Mouse (Mus musculus) heart, embryonic 11.5 days (tissue): ENCODE measurements around the gene Fbll1. TPM values are rescaled to one million over a fixed set of nuclear protein-coding genes. Genes with fewer than 3 reads are reported as not detected.
"Not testable (repeated sequence)": the region's sequence is repeated elsewhere in the genome, so short reads cannot be mapped to it uniquely, and the experiment has no call there.

Source experiments
- ATAC-seq: fragments of 200-750 bp; cut with Nextera tagmentation; replicated peaks from 2 replicates; pipeline ENCODE4 v1.8.0; 2017; ENCODE audit warnings: moderate library complexity; ENCODE audit not compliant: insufficient number of reproducible peaks, low FRiP score, low TSS enrichment
- H3K27ac ChIP-seq: fragments of 300-500 bp; sonication (generic); 2 replicates; pipeline ENCODE4 v1.5.1; 2014; ENCODE audit warnings: mild to moderate bottlenecking, low read depth, low read length
- H3K27me3 ChIP-seq: fragments of 300-500 bp; sonication (generic); 2 replicates; pipeline ENCODE4 v1.6.1; 2014; ENCODE audit warnings: mild to moderate bottlenecking, low read length, mixed read lengths; ENCODE audit not compliant: control insufficient read depth, insufficient read depth
- H3K36me3 ChIP-seq: fragments of 300-500 bp; sonication (generic); 2 replicates; pipeline ENCODE4 v1.6.1; 2014; ENCODE audit warnings: mild to moderate bottlenecking, low read length, moderate library complexity, mixed read lengths; ENCODE audit not compliant: control insufficient read depth, insufficient read depth
- H3K4me1 ChIP-seq: fragments of 300-500 bp; sonication (generic); 2 replicates; pipeline ENCODE4 v1.6.1; 2014; ENCODE audit warnings: low read length; ENCODE audit not compliant: control insufficient read depth, insufficient read depth
- H3K4me2 ChIP-seq: fragments of 300-500 bp; sonication (generic); 2 replicates; pipeline ENCODE4 v1.6.1; 2014; ENCODE audit warnings: mild to moderate bottlenecking, moderate library complexity
- H3K4me3 ChIP-seq: fragments of 300-500 bp; sonication (generic); 2 replicates; pipeline ENCODE4 v1.5.1; 2014; ENCODE audit warnings: low read depth, low read length
- H3K9ac ChIP-seq: fragments of 300-500 bp; sonication (generic); 2 replicates; pipeline ENCODE4 v1.6.1; 2014; ENCODE audit warnings: mild to moderate bottlenecking, low read depth, low read length, moderate library complexity
- H3K9me3 ChIP-seq: fragments of 300-500 bp; sonication (generic); replicated peaks from 2 replicates; pipeline ENCODE4 v1.6.1; 2016; ENCODE audit warnings: low read length; ENCODE audit not compliant: control insufficient read depth
- WGBS: fragments of 180-500 bp; shearing (Covaris S2); extraction: QIAGEN DNeasy Blood & Tissue Kit; methylation state at CpG from one replicate; pipeline ENCODE4 v1.1.7; 2014; ENCODE audit not compliant: insufficient replicate concordance; 5-methylcytosine and 5-hydroxymethylcytosine counted together
- polyA plus RNA-seq: library from polyadenylated mRNA; unstranded; fragments of >200 nt; fragmentation: Nextera tagmentation; extraction: Ambion mirVana; gene quantifications from 2 replicates; pipeline ENCODE4 v1.2.1, GENCODE M21; 2014

The Fbll1 gene
- not detected in 2 replicates for polyA plus RNA-seq

DNA sequence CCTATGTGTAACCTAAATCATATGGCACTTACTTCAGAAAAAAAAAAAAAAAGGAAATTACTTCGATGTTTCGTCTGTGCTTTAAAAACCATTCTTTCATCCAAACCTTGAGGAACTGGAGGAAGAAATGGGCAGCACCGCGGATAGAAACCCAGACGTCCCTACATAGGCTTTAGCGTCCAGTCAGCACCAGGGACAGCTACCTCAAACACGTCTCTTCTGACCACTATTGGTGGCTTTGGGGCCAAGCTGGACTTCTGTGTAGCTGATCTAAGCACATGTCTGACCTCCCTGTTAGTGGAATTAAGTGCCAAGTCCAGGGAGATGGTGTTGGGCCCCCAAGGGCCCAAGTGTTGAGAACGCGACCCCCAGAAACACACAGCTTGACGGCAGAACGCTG, at the start of gene Fbll1:
TSS of gene Fbll1 (minus strand) at position 11 of the 400 bp plus-strand sequence.
- H3K4me1 ChIP-seq, result peaks cover 8% of the 10 kb centered on the region; the same call in 1 of the 2 replicates
- H3K27ac ChIP-seq, result no peak within 1 kb of the TSS
- H3K4me2 ChIP-seq, result peak within 1 kb of the TSS; percentile 65
- H3K9ac ChIP-seq, result no peak within 1 kb of the TSS
- peak within 1 kb of the TSS; percentile 39 for H3K4me3 ChIP-seq
- H3K9me3 ChIP-seq, result no peaks in the 10 kb centered on the region
- H3K36me3 ChIP-seq, result no peaks in the 10 kb centered on the region
- H3K27me3 ChIP-seq, result peaks cover 50% of the 10 kb centered on the region
- no peak for ATAC-seq
- 14% methylated on average over 11 of the region's 11 CpGs for WGBS

DNA sequence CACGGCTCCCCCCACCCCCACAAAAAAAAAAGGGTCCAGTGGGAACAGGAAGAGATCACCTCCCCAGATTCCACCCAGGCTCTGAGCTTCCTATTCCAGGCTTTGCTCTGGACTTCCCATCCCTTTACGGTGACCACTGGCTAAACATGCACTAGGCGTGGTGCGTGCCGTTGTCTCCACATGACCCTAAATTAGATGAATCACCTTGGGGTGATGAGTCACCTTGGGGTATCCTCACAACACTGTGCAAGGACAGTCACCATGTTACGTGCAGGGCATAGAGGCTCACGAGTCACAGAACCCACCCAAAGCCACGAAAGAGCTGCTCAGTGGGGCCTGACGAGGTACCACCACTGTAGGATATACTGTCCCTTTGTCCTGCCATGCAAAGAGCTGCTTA, 45.6 kb upstream of the Fbll1 start:
- no peaks in the 10 kb centered on the region for H3K36me3 ChIP-seq
- H3K27ac ChIP-seq, result no peak overlapping the region
- H3K9ac ChIP-seq, result no peak overlapping the region
- 87% methylated on average over 9 of the region's 9 CpGs for WGBS
- no peak for ATAC-seq
- no peaks in the 10 kb centered on the region for H3K9me3 ChIP-seq
- no peaks in the 10 kb centered on the region for H3K4me1 ChIP-seq
- no peak overlapping the region for H3K4me2 ChIP-seq
- H3K27me3 ChIP-seq, result no peaks in the 10 kb centered on the region
- H3K4me3 ChIP-seq, result no peak overlapping the region

- not testable (repeated sequence) for H3K4me3 ChIP-seq, H3K4me2 ChIP-seq, H3K27ac ChIP-seq, H3K9me3 ChIP-seq, H3K36me3 ChIP-seq, H3K4me1 ChIP-seq, H3K9ac ChIP-seq, ATAC-seq, H3K27me3 ChIP-seq
- WGBS, result 72% methylated on average over 4 of the region's 4 CpGs
Observed at GRCm38 (mm10) chr11:35842560-35842959, 43.9 kb upstream of the Fbll1 start.

DNA sequence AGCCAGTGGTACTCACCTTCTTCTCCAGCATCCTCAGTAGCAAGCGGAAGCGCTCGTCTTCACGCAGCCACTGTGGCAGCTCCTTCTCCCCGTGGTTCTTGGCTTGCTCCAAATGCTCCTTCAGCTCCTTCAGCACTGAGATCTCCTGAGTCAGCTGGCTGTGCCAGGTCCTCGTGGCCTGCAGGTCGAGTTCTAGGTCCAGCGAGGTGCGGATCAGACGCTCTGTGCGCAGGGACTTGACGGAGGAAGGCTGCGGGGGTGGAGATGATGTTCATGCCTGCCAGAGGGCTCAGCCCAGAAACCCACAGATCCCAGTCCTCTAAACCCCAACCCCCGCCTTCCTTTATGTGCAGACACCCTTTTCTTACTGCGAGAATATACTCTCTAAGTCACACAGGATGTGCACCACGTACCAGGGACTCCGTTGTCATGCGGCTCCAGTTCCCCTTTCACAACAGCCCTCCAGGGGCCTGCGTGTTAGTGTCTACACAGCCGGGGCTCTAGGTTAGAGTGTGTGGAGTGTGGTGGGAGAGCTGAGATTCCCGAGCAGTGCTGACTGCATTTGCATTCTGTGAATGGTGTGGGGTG, 43.1 kb upstream of the Fbll1 start:
- Histone ChIP-seq H3K27me3 (no peaks in the 10 kb centered on the region), H3K4me1 (peaks cover 4% of the 10 kb centered on the region; the same call in 1 of the 2 replicates), H3K36me3 (no peaks in the 10 kb centered on the region), H3K9me3 (no peaks in the 10 kb centered on the region), H3K9ac (no peak overlapping the region), H3K4me2 (no peak overlapping the region), H3K27ac (no peak overlapping the region), H3K4me3 (no peak overlapping the region)
- no peak for ATAC-seq
- WGBS, result 87% methylated on average over 21 of the region's 21 CpGs

DNA sequence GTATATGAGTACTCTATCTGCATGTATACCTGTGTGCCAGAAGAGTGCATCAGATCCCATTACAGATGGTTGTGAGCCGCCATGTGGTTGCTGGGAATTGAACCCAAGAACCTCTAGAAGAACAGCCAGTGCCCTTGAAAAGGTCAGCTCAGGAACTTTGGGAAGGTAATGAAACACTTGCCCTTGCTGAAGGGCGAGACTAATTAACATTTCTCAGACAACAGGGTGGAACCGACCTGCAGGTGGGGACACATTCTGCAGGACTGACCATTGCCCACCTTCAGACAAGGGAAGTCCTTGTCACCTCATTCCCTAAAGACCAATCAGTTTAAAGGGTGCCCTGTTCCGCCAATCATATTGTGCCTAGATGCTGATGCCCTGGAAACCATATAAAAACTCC, 42.1 kb upstream of the Fbll1 start:
- not testable (repeated sequence) for H3K27ac ChIP-seq, H3K4me1 ChIP-seq, H3K4me2 ChIP-seq, ATAC-seq, H3K4me3 ChIP-seq, H3K27me3 ChIP-seq, H3K36me3 ChIP-seq, H3K9ac ChIP-seq, H3K9me3 ChIP-seq
- 85% methylated on average over 4 of the region's 4 CpGs for WGBS

DNA sequence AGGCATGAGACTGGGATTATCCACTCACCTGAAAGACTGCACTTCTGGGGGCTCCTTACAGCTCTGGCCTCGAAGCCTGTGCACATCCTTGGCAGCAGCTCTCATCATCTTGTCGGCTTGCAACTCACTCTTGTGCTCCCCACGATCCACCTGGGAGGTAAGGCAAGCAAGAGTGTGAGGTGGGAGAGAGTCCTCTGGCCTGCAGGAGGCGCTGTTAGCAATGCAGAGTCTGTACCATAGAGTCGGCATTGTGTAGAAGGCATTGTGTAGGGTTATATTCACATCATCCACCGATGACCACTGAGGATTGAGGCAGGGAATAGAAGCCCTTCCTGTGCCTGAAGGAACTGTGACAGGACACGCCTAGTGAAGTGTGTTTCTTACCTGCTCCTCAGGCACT, 41.6 kb upstream of the Fbll1 start:
- H3K27me3 ChIP-seq, result no peaks in the 10 kb centered on the region
- no peak overlapping the region for H3K27ac ChIP-seq

DNA sequence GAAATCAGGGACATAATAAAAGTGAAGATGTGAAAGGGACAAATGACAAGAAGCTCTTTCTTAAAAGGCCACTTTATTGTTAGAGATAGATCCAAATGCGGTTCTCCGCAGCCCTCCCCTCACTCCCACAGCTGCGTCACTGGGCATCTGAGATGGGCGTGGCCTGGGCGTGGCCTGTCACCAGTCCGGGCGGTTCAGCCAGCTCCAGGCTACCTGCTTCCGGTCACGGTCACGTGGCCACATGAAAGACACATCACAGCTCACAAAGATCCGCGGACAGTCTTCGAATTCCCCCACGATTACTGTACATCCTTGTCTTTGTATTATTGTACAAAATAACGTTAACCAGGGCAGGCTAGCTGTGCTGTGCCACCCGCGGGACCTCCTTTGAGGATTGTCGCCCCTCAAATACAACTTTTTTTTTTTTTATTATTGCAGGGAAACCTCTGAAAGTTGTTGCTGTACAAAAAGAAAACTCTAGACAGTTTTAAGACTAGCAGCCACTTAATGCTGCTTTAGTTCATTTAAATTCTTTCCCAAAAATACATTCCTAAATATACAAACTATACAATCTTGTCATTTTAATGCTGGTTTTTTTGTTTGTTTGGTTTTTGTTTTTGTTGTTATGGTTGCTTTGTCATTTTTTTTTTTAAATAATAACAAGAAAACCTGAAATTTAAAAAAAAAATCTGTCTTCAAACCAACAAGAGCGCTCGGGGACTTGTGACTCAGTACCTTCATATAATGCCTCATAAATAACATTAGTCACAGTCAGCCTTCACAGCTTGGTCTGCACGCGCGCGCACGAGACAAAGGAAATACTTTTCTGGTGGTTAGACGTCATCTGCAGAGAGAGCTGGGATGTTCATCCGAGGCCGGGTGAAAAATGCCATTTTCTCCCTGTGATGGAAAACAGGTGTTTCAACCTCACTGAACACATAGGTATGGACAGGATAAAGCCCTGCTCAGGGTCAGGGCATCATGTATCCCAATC, 40.0 kb upstream of the Fbll1 start:
- Histone ChIP-seq H3K4me3 (peak overlapping the region; percentile 32), H3K27me3 (no peaks in the 10 kb centered on the region), H3K4me1 (peaks cover 5% of the 10 kb centered on the region), H3K27ac (no peak overlapping the region), H3K9me3 (no peaks in the 10 kb centered on the region), H3K4me2 (peak overlapping the region; percentile 66), H3K36me3 (no peaks in the 10 kb centered on the region), H3K9ac (peak overlapping the region; percentile 62; the same call in 1 of the 2 replicates)
- WGBS, result 31% methylated on average over 28 of the region's 28 CpGs
- ATAC-seq, result peak; percentile 88

More for the DNA sequence above, 41.6 kb upstream of the Fbll1 start:
- Histone ChIP-seq H3K4me3 (no peak overlapping the region), H3K4me1 (peaks cover 4% of the 10 kb centered on the region; the same call in 1 of the 2 replicates), H3K9me3 (no peaks in the 10 kb centered on the region), H3K36me3 (no peaks in the 10 kb centered on the region), H3K9ac (no peak overlapping the region), H3K4me2 (no peak overlapping the region)
- WGBS, result 76% methylated on average over 7 of the region's 7 CpGs
- ATAC-seq, result no peak

- H3K9ac ChIP-seq, result peak overlapping the region; percentile 43; the same call in 1 of the 2 replicates
- H3K4me1 ChIP-seq, result peaks cover 11% of the 10 kb centered on the region
- no peaks in the 10 kb centered on the region for H3K27me3 ChIP-seq
- no peak overlapping the region; the same call in 1 of the 2 replicates for H3K4me3 ChIP-seq
- H3K36me3 ChIP-seq, result no peaks in the 10 kb centered on the region
- H3K9me3 ChIP-seq, result no peaks in the 10 kb centered on the region
- H3K27ac ChIP-seq, result no peak overlapping the region; the same call in 1 of the 2 replicates
- peak overlapping the region; percentile 66 for H3K4me2 ChIP-seq
- 67% methylated on average over 5 of the region's 5 CpGs for WGBS
- no peak for ATAC-seq
Observed at GRCm38 (mm10) chr11:35837156-35838126, 38.8 kb upstream of the Fbll1 start.
